Mouse (Mus musculus) ES-Bruce4 (cell line): Measurements from ENCODE around the gene Olfr768. TPM values are rescaled to one million over a fixed set of nuclear protein-coding genes. Genes with fewer than 3 reads are reported as not detected.
"Not testable (repeated sequence)": the region's sequence is repeated elsewhere in the genome, so short reads cannot be mapped to it uniquely, and the experiment has no call there.

Source experiments
- H3K27ac ChIP-seq: 2 replicates; pipeline ENCODE4 v1.5.1; 2012; ENCODE audit warnings: low read length, inconsistent platforms; ENCODE audit not compliant: insufficient read depth
- H3K27me3 ChIP-seq: 2 replicates; pipeline ENCODE4 v1.6.1; 2012; ENCODE audit warnings: mild to moderate bottlenecking, low read length, inconsistent platforms; ENCODE audit not compliant: control insufficient read depth, poor library complexity, insufficient read depth, severe bottlenecking
- H3K36me3 ChIP-seq: 2 replicates; pipeline ENCODE4 v1.6.1; 2012; ENCODE audit warnings: inconsistent platforms, mild to moderate bottlenecking, low read length, moderate library complexity; ENCODE audit not compliant: control insufficient read depth, poor library complexity, insufficient read depth, severe bottlenecking
- H3K4me1 ChIP-seq: one replicate; pipeline ENCODE4 v1.8.1; 2011; ENCODE audit warnings: low read length; ENCODE audit not compliant: control insufficient read depth, insufficient read depth
- H3K4me3 ChIP-seq: 2 replicates; pipeline ENCODE4 v1.5.1; 2011; ENCODE audit warnings: low read depth, mild to moderate bottlenecking, low read length
- H3K9ac ChIP-seq: 2 replicates; pipeline ENCODE4 v1.6.1; 2012; ENCODE audit warnings: low read depth, mild to moderate bottlenecking, inconsistent platforms; ENCODE audit not compliant: poor library complexity, severe bottlenecking
- H3K9me3 ChIP-seq: replicated peaks from 2 replicates; pipeline ENCODE4 v1.6.1; 2012; ENCODE audit warnings: mild to moderate bottlenecking, low read length, inconsistent platforms; ENCODE audit not compliant: control insufficient read depth, poor library complexity, insufficient read depth, severe bottlenecking
- CTCF ChIP-seq: IDR thresholded peaks from one replicate; pipeline ENCODE4 v1.8.1; 2011; ENCODE audit warnings: low read depth, low read length
- EP300 ChIP-seq: IDR thresholded peaks from 2 replicates; pipeline ENCODE4 v1.6.1; 2011; ENCODE audit warnings: low read depth, low read length; ENCODE audit not compliant: insufficient read depth
- POLR2A ChIP-seq: IDR thresholded peaks from one replicate; pipeline ENCODE4 v1.8.1; 2011; ENCODE audit warnings: low read length; ENCODE audit not compliant: insufficient read depth
- polyA plus RNA-seq: library from polyadenylated mRNA; stranded (reverse); fragments of >200 nt; gene quantifications from 2 replicates; pipeline ENCODE4 v1.2.4, GENCODE M21; 2011; ENCODE audit warnings: low read depth; ENCODE audit not compliant: missing spikeins, insufficient read depth, insufficient read length

Gene Olfr768
- not detected in 2 replicates for polyA plus RNA-seq

GRCm38 (mm10) chr10:129099275-129099674, at the start of gene Olfr768:
Gene Olfr768 (minus strand): TSS chr10:129099375.
- Histone ChIP-seq H3K9ac (no peak within 1 kb of the TSS), H3K4me1 (no peaks in the 10 kb centered on the region), H3K9me3 (no peaks in the 10 kb centered on the region), H3K27ac (no peak within 1 kb of the TSS), H3K27me3 (no peaks in the 10 kb centered on the region), H3K36me3 (no peaks in the 10 kb centered on the region), H3K4me3 (no peak within 1 kb of the TSS)
- TF ChIP-seq POLR2A (no peak), CTCF (no peak), EP300 (no peak)

GRCm38 (mm10) chr10:129138898-129139297, 39.7 kb upstream of the Olfr768 start, which contains the start of gene Olfr770:
Gene Olfr770 (minus strand): TSS chr10:129138998.
- TF ChIP-seq POLR2A (no peak), EP300 (no peak), CTCF (no peak)
- H3K9me3 ChIP-seq = no peaks in the 10 kb centered on the region

GRCm38 (mm10) chr10:129117761-129118160, 18.6 kb upstream of the Olfr768 start, which contains the start of gene Olfr769:
Gene Olfr769 (minus strand): TSS chr10:129117861.
- Histone ChIP-seq H3K27me3 (no peaks in the 10 kb centered on the region), H3K4me1 (no peaks in the 10 kb centered on the region), H3K27ac (no peak within 1 kb of the TSS), H3K36me3 (no peaks in the 10 kb centered on the region), H3K4me3 (no peak within 1 kb of the TSS), H3K9ac (no peak within 1 kb of the TSS), H3K9me3 (no peaks in the 10 kb centered on the region)
- no peak for TF ChIP-seq CTCF
- no peak for TF ChIP-seq EP300
- no peak for TF ChIP-seq POLR2A

More at GRCm38 (mm10) chr10:129138898-129139297, 39.7 kb upstream of the Olfr768 start, which contains the start of gene Olfr770:
- Histone ChIP-seq H3K9ac (no peak within 1 kb of the TSS), H3K27me3 (no peaks in the 10 kb centered on the region), H3K4me1 (no peaks in the 10 kb centered on the region), H3K27ac (no peak within 1 kb of the TSS), H3K36me3 (no peaks in the 10 kb centered on the region), H3K4me3 (no peak within 1 kb of the TSS)

GRCm38 (mm10) chr10:129115146-129115545, 16.0 kb upstream of the Olfr768 start:
- Histone ChIP-seq H3K27me3 (no peaks in the 10 kb centered on the region), H3K36me3 (no peaks in the 10 kb centered on the region), H3K9ac (no peak overlapping the region), H3K27ac (no peak overlapping the region), H3K4me3 (no peak overlapping the region), H3K9me3 (no peaks in the 10 kb centered on the region), H3K4me1 (no peaks in the 10 kb centered on the region)
- TF ChIP-seq CTCF (no peak), EP300 (no peak), POLR2A (no peak)

- H3K27ac ChIP-seq = no peak overlapping the region
Observed at GRCm38 (mm10) chr10:129101231-129101630, 2.1 kb upstream of the Olfr768 start.

GRCm38 (mm10) chr10:129082810-129083209, 16.4 kb downstream of the Olfr768 start, which contains the start of gene Olfr767:
Gene Olfr767 (minus strand): TSS chr10:129082910.
- not testable (repeated sequence) for H3K9me3 ChIP-seq, H3K36me3 ChIP-seq, H3K27ac ChIP-seq, H3K9ac ChIP-seq, H3K27me3 ChIP-seq, H3K4me3 ChIP-seq, H3K4me1 ChIP-seq

More at GRCm38 (mm10) chr10:129101231-129101630, 2.1 kb upstream of the Olfr768 start:
- H3K9ac ChIP-seq = no peak overlapping the region
- H3K27me3 ChIP-seq = no peaks in the 10 kb centered on the region
- H3K4me1 ChIP-seq = no peaks in the 10 kb centered on the region
- H3K36me3 ChIP-seq = no peaks in the 10 kb centered on the region
- TF ChIP-seq CTCF = no peak
- TF ChIP-seq POLR2A = no peak
- no peak for TF ChIP-seq EP300
- H3K9me3 ChIP-seq = no peaks in the 10 kb centered on the region
- no peak overlapping the region for H3K4me3 ChIP-seq
